Comparison of ENCODE assay signal across 16 mouse cellular contexts in the genomic region with DNA sequence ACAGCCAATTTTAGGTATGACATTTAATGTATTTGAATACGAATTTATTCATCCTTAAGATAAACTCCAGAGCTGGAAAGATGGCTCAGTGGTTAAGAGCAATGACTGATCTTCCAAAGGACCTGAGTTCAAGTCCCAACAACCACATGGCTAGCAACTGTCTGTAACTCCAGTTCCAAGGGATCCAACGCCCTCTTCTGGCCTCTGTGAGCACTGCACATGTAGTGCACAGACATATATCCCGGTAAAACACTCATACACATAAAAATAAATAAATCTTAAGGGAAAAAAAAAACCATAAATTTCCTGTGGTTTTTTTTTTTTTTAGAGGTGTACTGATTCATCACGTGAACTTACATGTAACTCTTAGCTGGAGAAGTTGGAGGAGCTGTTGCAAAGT. TPM values are rescaled to one million over a fixed set of nuclear protein-coding genes. Genes with fewer than 3 reads are reported as not detected.
DNase-seq lines count a peak whose midpoint lies in the region; ATAC-seq and TF ChIP-seq lines count a peak whose summit lies in the region.
"Had no signal": no experiment of that assay in that cellular context is flagged by ENCODE, and none has a peak within 500 bp of the region (broad histone marks: within the 10 kb centered on the region; RNA-seq: fewer than 3 reads in every experiment).

No protein-coding gene starts in this region.

- peak; percentile 20; the same call in 1 of the 2 replicates for TF ChIP-seq CTCF in lung, embryonic 14.5 days (IDR thresholded peaks at IDR 0.05; ENCODE audit: low read depth)
- peak; percentile 47; the same call in 1 of the 2 replicates for TF ChIP-seq CTCF in G1E (IDR thresholded peaks at IDR 0.05; ENCODE audit: low read depth, low read length)

- DNase-seq in hindbrain, embryonic 11.5 days (ENCODE audit: low spot score), result peak; percentile 14
- DNase-seq in lung, embryonic 14.5 days, result peak; percentile 12
- no peak for DNase-seq in lung, postnatal 4 days
- no peak for DNase-seq in G1E (ENCODE audit: low spot score)
- peak; percentile 6 for DNase-seq in splenic B cell, adult 2 months (ENCODE audit: low read depth, low spot score)
- DNase-seq in adrenal gland, postnatal 36 days, result no peak
- DNase-seq: layer of hippocampus, adult 9-11 months had no signal

- H3K36me3 ChIP-seq in hindbrain, embryonic 11.5 days (ENCODE audit: control insufficient read depth, insufficient read depth, low read length), result 0 out of 2 replicates have a peak, but pooled peaks cover 7% of the 10 kb centered on the region
- H3K36me3 ChIP-seq in hindbrain, embryonic 16.5 days (ENCODE audit: control insufficient read depth, insufficient read depth, low read length), result peaks cover 72% of the 10 kb centered on the region
- peaks cover 96% of the 10 kb centered on the region for H3K36me3 ChIP-seq in lung, embryonic 14.5 days (ENCODE audit: insufficient read depth)
- H3K36me3 ChIP-seq in G1E (replicated peaks), result peaks cover 98% of the 10 kb centered on the region
- peaks cover 14% of the 10 kb centered on the region for H3K36me3 ChIP-seq in splenic B cell, adult 2 months (ENCODE audit: control insufficient read depth, insufficient read depth, low read length, poor library complexity, severe bottlenecking)

- WGBS in hindbrain, embryonic 11.5 days, result 71% methylated on average over 4 of the region's 4 CpGs
- 79% methylated on average over 4 of the region's 4 CpGs for WGBS in hindbrain, embryonic 16.5 days
- 70% methylated on average over 4 of the region's 4 CpGs for WGBS in lung, embryonic 14.5 days

- no peaks in the 10 kb centered on the region for H3K4me1 ChIP-seq in hindbrain, embryonic 11.5 days (replicated peaks; ENCODE audit: control insufficient read depth, insufficient read depth, low read length)
- no peaks in the 10 kb centered on the region for H3K4me1 ChIP-seq in hindbrain, embryonic 16.5 days (ENCODE audit: control insufficient read depth, insufficient read depth, low read depth, low read length)
- no peaks in the 10 kb centered on the region for H3K4me1 ChIP-seq in lung, embryonic 14.5 days (ENCODE audit: insufficient read depth)
- H3K4me1 ChIP-seq in G1E (ENCODE audit: insufficient read depth, low read depth, low read length), result 0 out of 2 replicates have a peak, but pooled peaks cover 2% of the 10 kb centered on the region
- H3K4me1 ChIP-seq: embryonic facial prominence, embryonic 12.5 days; forebrain, embryonic 10.5 days; heart, embryonic 10.5 days; limb, embryonic 10.5 days; midbrain, embryonic 12.5 days had no signal

- ATAC-seq in hindbrain, embryonic 11.5 days (ENCODE audit: low FRiP score), result no peak
- no peak for ATAC-seq in hindbrain, embryonic 16.5 days
- no peak for ATAC-seq in lung, embryonic 14.5 days (ENCODE audit: insufficient read depth)
- ATAC-seq in G1E (ENCODE audit: extremely low read depth, insufficient number of reproducible peaks, low FRiP score, poor library complexity, severe bottlenecking), result no peak

- H3K27me3 ChIP-seq in hindbrain, embryonic 11.5 days (ENCODE audit: control insufficient read depth, insufficient read depth, low read length), result no peaks in the 10 kb centered on the region
- H3K27me3 ChIP-seq in hindbrain, embryonic 16.5 days (replicated peaks; ENCODE audit: control insufficient read depth, insufficient read depth, low read length), result no peaks in the 10 kb centered on the region
- no peaks in the 10 kb centered on the region for H3K27me3 ChIP-seq in lung, embryonic 14.5 days (ENCODE audit: insufficient read depth, low read length)
- H3K27me3 ChIP-seq in G1E (ENCODE audit: insufficient read depth, low read length), result no peaks in the 10 kb centered on the region
- H3K27me3 ChIP-seq in splenic B cell, adult 2 months (ENCODE audit: control insufficient read depth, insufficient read depth, low read length, poor library complexity, severe bottlenecking), result no peaks in the 10 kb centered on the region
- H3K27me3 ChIP-seq: embryonic facial prominence, embryonic 12.5 days; lung, embryonic 15.5 days; midbrain, embryonic 12.5 days had no signal

- H3K9me3 ChIP-seq in hindbrain, embryonic 11.5 days (ENCODE audit: control insufficient read depth, low read length), result no peaks in the 10 kb centered on the region
- no peaks in the 10 kb centered on the region for H3K9me3 ChIP-seq in hindbrain, embryonic 16.5 days (ENCODE audit: control insufficient read depth, low read length)
- H3K9me3 ChIP-seq in lung, embryonic 14.5 days (ENCODE audit: low read depth, low read length), result no peaks in the 10 kb centered on the region
- H3K9me3 ChIP-seq in G1E (replicated peaks), result peaks cover 3% of the 10 kb centered on the region; the same call in 1 of the 2 replicates
- H3K9me3 ChIP-seq: embryonic facial prominence, embryonic 12.5 days; forebrain, embryonic 10.5 days; heart, embryonic 10.5 days; limb, embryonic 10.5 days; lung, embryonic 15.5 days; midbrain, embryonic 12.5 days had no signal

- no peak overlapping the region for H3K27ac ChIP-seq in hindbrain, embryonic 11.5 days (ENCODE audit: low read depth, low read length)
- no peak overlapping the region for H3K27ac ChIP-seq in hindbrain, embryonic 16.5 days (ENCODE audit: low read depth, low read length)
- no peak overlapping the region for H3K27ac ChIP-seq in lung, embryonic 14.5 days (ENCODE audit: low read depth)
- H3K27ac ChIP-seq: embryonic facial prominence, embryonic 12.5 days; forebrain, embryonic 10.5 days; heart, embryonic 10.5 days; limb, embryonic 10.5 days; lung, embryonic 15.5 days; midbrain, embryonic 12.5 days had no signal

- H3K4me2 ChIP-seq in hindbrain, embryonic 11.5 days (replicated peaks; ENCODE audit: low read depth, low read length), result no peak overlapping the region
- H3K4me2 ChIP-seq in hindbrain, embryonic 16.5 days (ENCODE audit: low read length), result no peak overlapping the region
- H3K4me2 ChIP-seq in lung, embryonic 14.5 days, result no peak overlapping the region
- H3K4me2 ChIP-seq: embryonic facial prominence, embryonic 12.5 days; lung, embryonic 15.5 days; midbrain, embryonic 12.5 days had no signal

- H3K4me3 ChIP-seq in hindbrain, embryonic 11.5 days (ENCODE audit: low read depth, low read length), result no peak overlapping the region
- H3K4me3 ChIP-seq in hindbrain, embryonic 16.5 days (ENCODE audit: low read length), result no peak overlapping the region
- no peak overlapping the region for H3K4me3 ChIP-seq in lung, embryonic 14.5 days (ENCODE audit: low read depth, low read length)
- H3K4me3 ChIP-seq in G1E (ENCODE audit: low read depth, low read length), result no peak overlapping the region
- H3K4me3 ChIP-seq: embryonic facial prominence, embryonic 12.5 days; forebrain, embryonic 10.5 days; heart, embryonic 10.5 days; limb, embryonic 10.5 days; lung, embryonic 15.5 days; midbrain, embryonic 12.5 days had no signal

- no peak overlapping the region for H3K9ac ChIP-seq in hindbrain, embryonic 11.5 days (ENCODE audit: low read depth, low read length)
- H3K9ac ChIP-seq in hindbrain, embryonic 16.5 days (ENCODE audit: low read depth, low read length), result no peak overlapping the region
- no peak overlapping the region for H3K9ac ChIP-seq in lung, embryonic 14.5 days
- H3K9ac ChIP-seq: embryonic facial prominence, embryonic 12.5 days; lung, embryonic 15.5 days; midbrain, embryonic 12.5 days had no signal

RNA-seq across cellular contexts. Expression of gene Bdkrb1, which starts 34.7 kb away (rescaled TPM):
- polyA plus RNA-seq in hindbrain, embryonic 11.5 days (2014; fragmentation: Nextera tagmentation; extraction: Ambion mirVana), result not detected in 2 replicates
- 0.34 TPM in 1 of 2 replicates, not detected in the other for polyA plus RNA-seq in hindbrain, embryonic 16.5 days (2015; fragmentation: Nextera tagmentation; extraction: Ambion mirVana)
- not detected in 2 replicates for polyA plus RNA-seq in lung, embryonic 14.5 days (2014; fragmentation: Nextera tagmentation; extraction: Ambion mirVana)
- not detected in 2 replicates for total RNA-seq in G1E (2014; fragmentation: Nextera tagmentation)
- total RNA-seq in G1E (2017), result not detected in 2 replicates
- polyA plus RNA-seq in G1E (2012), result not detected in 2 replicates
- total RNA-seq in adrenal gland, postnatal 36 days (2021), result not detected
- total RNA-seq: hematopoietic stem cell, adult 5-6 weeks had no signal
- polyA plus RNA-seq: embryonic facial prominence, embryonic 12.5 days; forebrain, embryonic 10.5 days; heart, embryonic 10.5 days; kidney, embryonic 14.5 days; limb, embryonic 10.5 days; midbrain, embryonic 12.5 days had no signal

RNA-seq across cellular contexts. Expression of gene Gskip, which starts 47.1 kb away (rescaled TPM):
- 38.3 and 41.6 TPM in 2 replicates for polyA plus RNA-seq in hindbrain, embryonic 11.5 days (2014; fragmentation: Nextera tagmentation; extraction: Ambion mirVana)
- polyA plus RNA-seq in hindbrain, embryonic 16.5 days (2015; fragmentation: Nextera tagmentation; extraction: Ambion mirVana), result 25.6 and 26.0 TPM in 2 replicates
- 28.4 and 30.6 TPM in 2 replicates for polyA plus RNA-seq in lung, embryonic 14.5 days (2014; fragmentation: Nextera tagmentation; extraction: Ambion mirVana)
- total RNA-seq in G1E (2014; fragmentation: Nextera tagmentation) (34.6 and 37.2 TPM in 2 replicates), G1E (2017) (37.2 and 38.9 TPM in 2 replicates)
- polyA plus RNA-seq in G1E (2012), result 2.9 and 3.3 TPM in 2 replicates
- total RNA-seq in adrenal gland, postnatal 36 days (2021), result 10 to 100 TPM; 20.6 to 21.7 TPM

RNA-seq across cellular contexts. Expression of gene Atg2b, which starts 47.5 kb away (rescaled TPM):
- polyA plus RNA-seq in hindbrain, embryonic 11.5 days (2014; fragmentation: Nextera tagmentation; extraction: Ambion mirVana), result 16.1 TPM in 2 replicates
- 10.2 and 13.3 TPM in 2 replicates for polyA plus RNA-seq in hindbrain, embryonic 16.5 days (2015; fragmentation: Nextera tagmentation; extraction: Ambion mirVana)
- polyA plus RNA-seq in lung, embryonic 14.5 days (2014; fragmentation: Nextera tagmentation; extraction: Ambion mirVana), result 17.1 and 17.7 TPM in 2 replicates
- total RNA-seq in G1E (2014; fragmentation: Nextera tagmentation) (128 and 135 TPM in 2 replicates), G1E (2017) (59.3 and 62.0 TPM in 2 replicates)
- polyA plus RNA-seq in G1E (2012), result 21.1 and 22.0 TPM in 2 replicates
- 10 to 100 TPM; 26.2 to 29.8 TPM for total RNA-seq in adrenal gland, postnatal 36 days (2021)

Comparison
In these comparisons a context has a peak if more than half of its experiments do, and no peak if none do; other contexts are left out.
1. DNase-seq: peak in hindbrain, embryonic 11.5 days (single experiment), lung, embryonic 14.5 days (single experiment) and splenic B cell, adult 2 months (single experiment); none in lung, postnatal 4 days (0 of 2), G1E (single experiment) and adrenal gland, postnatal 36 days (0 of 2).